Mouse (Mus musculus) midbrain, embryonic 11.5 days (tissue): ENCODE results near the gene Plp2. TPM values are rescaled to one million over a fixed set of nuclear protein-coding genes. Genes with fewer than 3 reads are reported as not detected.
A peak's percentile ranks its signal among the peaks of the same experiment; 100 is the strongest.
"Not testable (repeated sequence)": the region's sequence is repeated elsewhere in the genome, so short reads cannot be mapped to it uniquely, and the experiment has no call there.

Experiments used
- ATAC-seq: fragments of 200-750 bp; cut with Nextera tagmentation; 2 replicates; pipeline ENCODE4 v1.8.0; 2017; ENCODE audit warnings: moderate TSS enrichment, moderate library complexity; ENCODE audit not compliant: low FRiP score
- DNase-seq: peaks from one replicate; pipeline ENCODE4 v3.0.0; 2015; ENCODE audit warnings: low spot score; ENCODE audit errors: missing footprints
- H3K27ac ChIP-seq: fragments of 300-500 bp; sonication (generic); 2 replicates; pipeline ENCODE4 v1.5.1; 2014; ENCODE audit warnings: low read depth, low read length
- H3K27me3 ChIP-seq: fragments of 300-500 bp; sonication (generic); 2 replicates; pipeline ENCODE4 v1.6.1; 2014; ENCODE audit warnings: mild to moderate bottlenecking, low read length, moderate library complexity, mixed read lengths; ENCODE audit not compliant: control insufficient read depth, insufficient read depth
- H3K36me3 ChIP-seq: fragments of 300-500 bp; sonication (generic); 2 replicates; pipeline ENCODE4 v1.6.1; 2014; ENCODE audit warnings: mild to moderate bottlenecking, low read length, moderate library complexity, mixed read lengths; ENCODE audit not compliant: control insufficient read depth, insufficient read depth
- H3K4me1 ChIP-seq: fragments of 300-500 bp; sonication (generic); 2 replicates; pipeline ENCODE4 v1.6.1; 2014; ENCODE audit warnings: low read length; ENCODE audit not compliant: control insufficient read depth, insufficient read depth
- H3K4me2 ChIP-seq: fragments of 300-500 bp; sonication (generic); 2 replicates; pipeline ENCODE4 v1.6.1; 2014; ENCODE audit warnings: mild to moderate bottlenecking, moderate library complexity
- H3K4me3 ChIP-seq: fragments of 300-500 bp; sonication (generic); 2 replicates; pipeline ENCODE4 v1.5.1; 2014; ENCODE audit warnings: low read depth, low read length
- H3K9ac ChIP-seq: fragments of 300-500 bp; sonication (generic); 2 replicates; pipeline ENCODE4 v1.6.1; 2014; ENCODE audit warnings: low read length
- H3K9me3 ChIP-seq: fragments of 300-500 bp; sonication (generic); 2 replicates; pipeline ENCODE4 v1.6.1; 2016; ENCODE audit warnings: low read length; ENCODE audit not compliant: control insufficient read depth
- WGBS: fragments of 180-500 bp; shearing (Covaris S2); extraction: QIAGEN DNeasy Blood & Tissue Kit; methylation state at CpG from one replicate; pipeline ENCODE4 v1.1.7; 2014; 5-methylcytosine and 5-hydroxymethylcytosine counted together
- polyA plus RNA-seq: library from polyadenylated mRNA; unstranded; fragments of >200 nt; fragmentation: Nextera tagmentation; extraction: Ambion mirVana; gene quantifications from 2 replicates; pipeline ENCODE4 v1.2.1, GENCODE M21; 2014

Gene Plp2
- polyA plus RNA-seq, result 36.3 and 36.9 TPM in 2 replicates

- H3K27me3 ChIP-seq, result no peaks in the 10 kb centered on the region
- DNase-seq (peak; percentile 87), ATAC-seq (peak; percentile 59; the same call in 1 of the 2 replicates)
- H3K9ac ChIP-seq, result peak within 1 kb of the TSS; percentile 42
- 26% methylated on average over 31 of the region's 36 CpGs for WGBS
- no peaks in the 10 kb centered on the region for H3K36me3 ChIP-seq
- H3K4me2 ChIP-seq, result peak within 1 kb of the TSS; percentile 48
- H3K4me3 ChIP-seq, result peak within 1 kb of the TSS; percentile 34
- H3K9me3 ChIP-seq, result no peaks in the 10 kb centered on the region
- no peaks in the 10 kb centered on the region for H3K4me1 ChIP-seq
- H3K27ac ChIP-seq, result no peak within 1 kb of the TSS
Observed at GRCm38 (mm10) chrX:7670921-7671623, at the start of gene Plp2. Gene Plp2, minus strand, starts transcription at chrX:7671390.

- not testable (repeated sequence) for H3K4me3 ChIP-seq, H3K9me3 ChIP-seq, DNase-seq, H3K27ac ChIP-seq, H3K4me2 ChIP-seq, ATAC-seq, H3K4me1 ChIP-seq, H3K27me3 ChIP-seq, H3K36me3 ChIP-seq, H3K9ac ChIP-seq
- WGBS, result 29% methylated on average over 1 of the region's 1 CpGs
Observed at GRCm38 (mm10) chrX:7716058-7716457, 44.9 kb upstream of the Plp2 start.

- peak within 1 kb of the TSS; percentile 2; the same call in 1 of the 2 replicates for H3K9ac ChIP-seq
- H3K4me1 ChIP-seq, H3K9me3 ChIP-seq, H3K27ac ChIP-seq, H3K36me3 ChIP-seq, H3K27me3 ChIP-seq: not testable (repeated sequence)
- peak; percentile 96 for ATAC-seq
- 15% methylated on average over 23 of the region's 60 CpGs for WGBS
- H3K4me2 ChIP-seq, result peak within 1 kb of the TSS; percentile 29; the same call in 1 of the 2 replicates
- H3K4me3 ChIP-seq, result peak within 1 kb of the TSS; percentile 18
- peak; percentile 93 for DNase-seq
Observed at GRCm38 (mm10) chrX:7714135-7714899, 43.1 kb upstream of the Plp2 start, which contains the start of gene Wdr45. Gene Wdr45, plus strand, starts transcription at chrX:7714333.

GRCm38 (mm10) chrX:7713764-7714134 is 42.6 kb upstream of the Plp2 start:
- H3K9me3 ChIP-seq, H3K36me3 ChIP-seq, ATAC-seq, H3K27ac ChIP-seq, DNase-seq, H3K4me1 ChIP-seq, H3K27me3 ChIP-seq: not testable (repeated sequence)
- Histone ChIP-seq H3K4me2 (peak overlapping the region; percentile 29; the same call in 1 of the 2 replicates), H3K4me3 (peak overlapping the region; percentile 18), H3K9ac (peak overlapping the region; percentile 2; the same call in 1 of the 2 replicates)
- WGBS, result 29% methylated on average over 5 of the region's 12 CpGs

DNA sequence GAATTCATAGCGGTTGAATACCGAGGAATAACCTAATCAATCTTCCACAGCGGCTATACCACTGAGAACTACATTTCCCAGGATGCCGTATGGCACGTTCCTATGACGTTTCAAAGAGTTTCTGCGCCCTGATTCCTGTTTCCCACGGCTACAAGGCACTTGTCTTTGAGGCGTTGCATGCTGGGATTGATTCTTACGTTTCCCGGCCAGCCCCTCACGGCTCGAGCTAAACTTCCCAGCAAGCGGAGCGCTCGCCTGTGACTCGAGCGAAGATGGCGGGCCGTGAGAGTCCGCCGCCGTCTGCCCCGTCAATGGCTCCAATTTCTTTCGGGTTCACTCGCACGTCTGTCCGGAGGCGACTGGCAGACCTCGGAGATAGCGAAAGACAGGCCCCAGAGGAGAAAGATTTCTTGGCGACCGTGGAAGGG is 25.8 kb upstream of the Plp2 start, which contains the start of gene Gpkow:
Gene Gpkow (plus strand): TSS at position 178 of the 428 bp plus-strand sequence.
- Histone ChIP-seq H3K4me1 (no peaks in the 10 kb centered on the region), H3K4me2 (peak within 1 kb of the TSS; percentile 45), H3K4me3 (peak within 1 kb of the TSS; percentile 52), H3K9me3 (no peaks in the 10 kb centered on the region), H3K36me3 (no peaks in the 10 kb centered on the region), H3K27ac (no peak within 1 kb of the TSS), H3K9ac (peak within 1 kb of the TSS; percentile 57), H3K27me3 (no peaks in the 10 kb centered on the region)
- 10% methylated on average over 33 of the region's 33 CpGs for WGBS
- peak; percentile 90 for DNase-seq
- peak; percentile 96 for ATAC-seq

DNA sequence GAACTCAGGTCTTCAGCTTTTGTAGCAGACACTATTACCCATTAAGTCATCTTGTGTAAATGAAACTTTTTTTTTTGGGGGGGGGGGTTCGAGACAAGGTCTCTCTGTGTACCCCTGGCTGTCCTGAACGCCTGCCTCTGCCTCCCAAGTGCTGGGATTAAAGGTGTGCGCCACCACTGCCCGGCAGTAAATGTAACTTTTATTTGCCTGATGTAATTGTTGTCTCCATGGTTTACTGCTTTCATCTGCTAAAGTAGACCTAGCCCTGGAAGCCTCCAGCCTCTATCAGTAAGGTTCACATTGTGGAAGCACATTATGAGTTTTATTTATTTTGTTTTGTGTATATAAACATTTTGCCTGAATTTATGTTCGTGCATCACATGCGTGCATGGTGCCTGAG is 25.3 kb upstream of the Plp2 start:
- WGBS, result 48% methylated on average over 6 of the region's 6 CpGs
- H3K4me1 ChIP-seq, result no peaks in the 10 kb centered on the region
- no peaks in the 10 kb centered on the region for H3K36me3 ChIP-seq
- H3K9ac ChIP-seq, result no peak overlapping the region
- peak; percentile 60; the same call in 1 of the 2 replicates for ATAC-seq
- H3K27ac ChIP-seq, result no peak overlapping the region
- H3K9me3 ChIP-seq, result no peaks in the 10 kb centered on the region
- no peaks in the 10 kb centered on the region for H3K27me3 ChIP-seq
- H3K4me3 ChIP-seq, result no peak overlapping the region
- no peak for DNase-seq
- H3K4me2 ChIP-seq, result no peak overlapping the region

DNA sequence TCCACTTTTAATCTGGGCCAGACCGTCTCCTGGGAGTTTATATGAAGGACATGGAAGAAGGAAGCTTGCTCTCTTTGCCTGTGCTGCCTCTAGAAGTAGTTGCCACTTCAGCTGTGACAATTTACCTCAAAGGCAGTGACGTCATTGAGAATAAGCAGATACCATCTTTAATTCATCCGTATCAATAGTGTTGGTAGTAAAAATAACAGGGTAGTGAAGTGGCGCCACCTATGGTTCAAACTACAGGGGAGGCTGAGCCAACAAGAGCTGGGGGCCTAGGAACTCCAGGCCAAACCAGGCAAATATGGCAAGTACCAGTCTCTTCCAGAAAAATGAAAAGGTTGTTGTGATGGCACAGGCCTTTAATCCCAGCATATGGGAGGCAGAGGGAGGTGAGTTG is 21.7 kb upstream of the Plp2 start:
- H3K36me3 ChIP-seq, result no peaks in the 10 kb centered on the region
- H3K4me1 ChIP-seq, result no peaks in the 10 kb centered on the region
- H3K27me3 ChIP-seq, result no peaks in the 10 kb centered on the region
- WGBS, result 44% methylated on average over 4 of the region's 4 CpGs
- ATAC-seq (no peak), DNase-seq (no peak)
- H3K27ac ChIP-seq, result no peak overlapping the region
- H3K4me2 ChIP-seq, result no peak overlapping the region
- no peak overlapping the region for H3K4me3 ChIP-seq
- H3K9me3 ChIP-seq, result no peaks in the 10 kb centered on the region
- no peak overlapping the region for H3K9ac ChIP-seq

GRCm38 (mm10) chrX:7690486-7690885 is 19.3 kb upstream of the Plp2 start:
- Histone ChIP-seq H3K27me3 (no peaks in the 10 kb centered on the region), H3K4me2 (no peak overlapping the region), H3K36me3 (no peaks in the 10 kb centered on the region), H3K9me3 (no peaks in the 10 kb centered on the region), H3K4me1 (no peaks in the 10 kb centered on the region), H3K9ac (no peak overlapping the region), H3K4me3 (no peak overlapping the region), H3K27ac (no peak overlapping the region)
- no peak for ATAC-seq
- DNase-seq, result no peak
- 51% methylated on average over 3 of the region's 3 CpGs for WGBS

DNA sequence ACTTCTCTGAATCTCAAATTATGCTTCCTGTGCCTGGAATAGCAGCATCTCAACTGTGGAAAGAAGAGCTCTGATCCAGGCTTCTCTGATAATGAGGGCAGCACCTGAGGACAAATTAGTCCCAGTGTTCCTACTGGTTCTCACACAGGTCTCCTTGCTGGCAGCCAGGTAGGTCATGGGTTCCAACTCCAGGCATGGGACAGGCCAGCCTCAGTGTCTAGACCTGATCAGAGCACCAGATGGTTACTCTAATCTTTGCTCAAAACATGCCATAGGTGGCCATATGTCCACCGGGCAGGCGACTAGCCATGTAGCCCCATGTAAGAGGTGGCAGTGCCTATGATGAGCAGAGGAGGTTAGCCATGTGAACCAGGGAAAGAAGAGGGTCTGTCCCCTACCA is 17.1 kb upstream of the Plp2 start:
- H3K4me1 ChIP-seq, result no peaks in the 10 kb centered on the region
- no peak overlapping the region for H3K4me3 ChIP-seq
- H3K9me3 ChIP-seq, result no peaks in the 10 kb centered on the region
- no peak overlapping the region for H3K27ac ChIP-seq
- no peaks in the 10 kb centered on the region for H3K36me3 ChIP-seq
- DNase-seq, result no peak
- 97% methylated on average over 2 of the region's 2 CpGs for WGBS
- ATAC-seq, result no peak
- H3K4me2 ChIP-seq, result no peak overlapping the region
- H3K9ac ChIP-seq, result no peak overlapping the region
- H3K27me3 ChIP-seq, result no peaks in the 10 kb centered on the region
